Comparison of ENCODE assay signal across 8 mouse cellular contexts in genomic region chr6:55038671-55039445, GRCm38 (mm10). TPM values are rescaled to one million over a fixed set of nuclear protein-coding genes. Genes with fewer than 3 reads are reported as not detected.
DNase-seq lines count a peak whose midpoint lies in the region; ATAC-seq lines count a peak whose summit lies in the region.

No protein-coding gene starts in this region.

- peak overlapping the region; percentile 92 for H3K4me3 ChIP-seq in heart, embryonic 13.5 days
- H3K4me3 ChIP-seq in liver, embryonic 12.5 days: peak overlapping the region; percentile 97
- H3K4me3 ChIP-seq in neural tube, embryonic 14.5 days (ENCODE audit: low read depth, low read length): peak overlapping the region; percentile 77

- peak overlapping the region; percentile 79 for H3K4me2 ChIP-seq in heart, embryonic 13.5 days
- peak overlapping the region; percentile 72 for H3K4me2 ChIP-seq in liver, embryonic 12.5 days
- peak overlapping the region; percentile 69 for H3K4me2 ChIP-seq in neural tube, embryonic 14.5 days (ENCODE audit: low read depth, low read length)

- H3K9ac ChIP-seq in heart, embryonic 13.5 days: peak overlapping the region; percentile 91
- peak overlapping the region; percentile 98 for H3K9ac ChIP-seq in liver, embryonic 12.5 days
- peak overlapping the region; percentile 92 for H3K9ac ChIP-seq in neural tube, embryonic 14.5 days (replicated peaks; ENCODE audit: low read depth, low read length)

- peaks cover 36% of the 10 kb centered on the region for H3K4me1 ChIP-seq in heart, embryonic 13.5 days
- peaks cover 40% of the 10 kb centered on the region for H3K4me1 ChIP-seq in liver, embryonic 12.5 days
- H3K4me1 ChIP-seq in neural tube, embryonic 14.5 days (ENCODE audit: control insufficient read depth, insufficient read depth, low read length): peaks cover 14% of the 10 kb centered on the region

- peak; percentile 32 to 41 for DNase-seq in cerebellum, adult 18-20 months
- DNase-seq in cerebellum, adult 11 months: no peak
- DNase-seq in 3T3-L1 (ENCODE audit: low read depth, low spot score): peak; percentile 78
- peak; percentile 56 for DNase-seq in c-Kit-negative CD71-positive TER-119-positive erythroid progenitor cells, embryonic 14.5 days (ENCODE audit: low read depth, low spot score)
- no peak for DNase-seq in natural killer cell, adult 2 months (ENCODE audit: low spot score in 2 of 2)

- peak overlapping the region; percentile 93 for H3K27ac ChIP-seq in heart, embryonic 13.5 days (replicated peaks)
- peak overlapping the region; percentile 98 for H3K27ac ChIP-seq in liver, embryonic 12.5 days
- H3K27ac ChIP-seq in neural tube, embryonic 14.5 days (ENCODE audit: low read depth, low read length): peak overlapping the region; percentile 90

- no peaks in the 10 kb centered on the region for H3K27me3 ChIP-seq in heart, embryonic 13.5 days (replicated peaks)
- no peaks in the 10 kb centered on the region for H3K27me3 ChIP-seq in liver, embryonic 12.5 days (replicated peaks)
- no peaks in the 10 kb centered on the region for H3K27me3 ChIP-seq in neural tube, embryonic 14.5 days (ENCODE audit: control insufficient read depth, insufficient read depth, low read length)

- H3K36me3 ChIP-seq in heart, embryonic 13.5 days: no peaks in the 10 kb centered on the region
- peaks cover 8% of the 10 kb centered on the region for H3K36me3 ChIP-seq in liver, embryonic 12.5 days
- no peaks in the 10 kb centered on the region for H3K36me3 ChIP-seq in neural tube, embryonic 14.5 days (ENCODE audit: control insufficient read depth, insufficient read depth, low read length)

- 4% methylated on average over 12 of the region's 12 CpGs for WGBS in heart, embryonic 13.5 days
- WGBS in liver, embryonic 12.5 days (ENCODE audit: insufficient replicate concordance): 2% methylated on average over 12 of the region's 12 CpGs
- WGBS in neural tube, embryonic 14.5 days: 3% methylated on average over 12 of the region's 12 CpGs

- H3K9me3 ChIP-seq in heart, embryonic 13.5 days: no peaks in the 10 kb centered on the region
- H3K9me3 ChIP-seq in liver, embryonic 12.5 days (replicated peaks): 0 out of 2 replicates have a peak, but pooled peaks cover 3% of the 10 kb centered on the region
- H3K9me3 ChIP-seq in neural tube, embryonic 14.5 days (ENCODE audit: control insufficient read depth, low read length): no peaks in the 10 kb centered on the region

- no peak for ATAC-seq in heart, embryonic 13.5 days (ENCODE audit: extremely low read depth, insufficient number of reproducible peaks, low FRiP score, low TSS enrichment)
- ATAC-seq in liver, embryonic 12.5 days: peak; percentile 69
- ATAC-seq in neural tube, embryonic 14.5 days (ENCODE audit: low read depth): no peak

RNA-seq across cellular contexts. Expression of gene Gars, which starts 1.1 kb away (rescaled TPM):
- polyA plus RNA-seq in heart, embryonic 13.5 days (2015; fragmentation: Nextera tagmentation; extraction: Ambion mirVana): 158 and 169 TPM in 2 replicates
- 171 and 176 TPM in 2 replicates for polyA plus RNA-seq in liver, embryonic 12.5 days (2016; fragmentation: Nextera tagmentation; extraction: Ambion mirVana)
- 191 and 213 TPM in 2 replicates for polyA plus RNA-seq in neural tube, embryonic 14.5 days (2014; fragmentation: Nextera tagmentation; extraction: Ambion mirVana)

RNA-seq across cellular contexts. Expression of gene Ggct, which starts 46.1 kb away (rescaled TPM):
- 6.3 and 6.9 TPM in 2 replicates for polyA plus RNA-seq in heart, embryonic 13.5 days (2015; fragmentation: Nextera tagmentation; extraction: Ambion mirVana)
- polyA plus RNA-seq in liver, embryonic 12.5 days (2016; fragmentation: Nextera tagmentation; extraction: Ambion mirVana): 6.9 and 7.4 TPM in 2 replicates
- 19.0 and 19.8 TPM in 2 replicates for polyA plus RNA-seq in neural tube, embryonic 14.5 days (2014; fragmentation: Nextera tagmentation; extraction: Ambion mirVana)

Comparison
In these comparisons a context has a peak if more than half of its experiments do, and no peak if none do; other contexts are left out.
1. DNase-seq: peak in cerebellum, adult 18-20 months (2 of 2), 3T3-L1 (single experiment) and c-Kit-negative CD71-positive TER-119-positive erythroid progenitor cells, embryonic 14.5 days (single experiment); none in cerebellum, adult 11 months (single experiment) and natural killer cell, adult 2 months (0 of 2).
2. Peak in every context shown above with its lines, with median percentiles within 50 percentile points of each other: H3K27ac ChIP-seq, H3K4me2 ChIP-seq, H3K4me3 ChIP-seq and H3K9ac ChIP-seq.